1 mouse cellular context compared by ENCODE assay signal in the genomic region with DNA sequence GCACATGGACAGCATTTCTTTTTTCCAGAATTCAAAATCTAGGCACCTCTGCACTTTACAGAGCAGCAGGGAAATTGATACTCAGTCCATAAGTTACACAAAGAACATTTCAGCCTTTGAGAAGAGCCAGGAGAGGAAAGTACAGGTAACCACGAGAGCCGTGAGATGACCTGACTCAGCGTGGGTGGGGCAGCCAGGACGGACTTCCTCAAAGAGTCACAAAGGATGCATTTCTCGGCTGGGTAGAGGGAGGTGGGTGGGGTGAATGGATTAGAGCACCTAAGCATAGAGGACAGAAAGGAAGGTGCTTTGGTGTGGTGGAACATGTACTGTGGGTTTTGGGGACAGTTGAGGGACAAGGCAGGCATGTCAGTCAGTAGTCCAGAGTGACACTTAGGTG.
TF ChIP-seq lines count a peak whose summit lies in the region.

No protein-coding gene starts in this region.

TF ChIP-seq in MEL, 35 proteins besides CTCF, POLR2A, EP300 and RAD21:
- TF ChIP-seq ZC3H11A (IDR thresholded peaks at IDR 0.05; ENCODE audit: low read depth, low read length): no peak
- TF ChIP-seq NRF1 (IDR thresholded peaks at IDR 0.05; ENCODE audit: insufficient read depth, low read depth, low read length, poor library complexity, severe bottlenecking): no peak
- TF ChIP-seq MAZ (IDR thresholded peaks at IDR 0.05; ENCODE audit: low read depth, low read length): no peak
TF ChIP-seq in MEL: peak in this region for 0.
